Mouse (Mus musculus) liver, embryonic 13.5 days (tissue): ENCODE data around the gene Gdpd3. TPM values are rescaled to one million over a fixed set of nuclear protein-coding genes. Genes with fewer than 3 reads are reported as not detected.

Experiments used
- ATAC-seq: fragments of 200-750 bp; cut with Nextera tagmentation; 2 replicates; pipeline ENCODE4 v1.8.0; 2017; ENCODE audit warnings: low read depth, mild to moderate bottlenecking, moderate number of reproducible peaks, moderate library complexity
- DNase-seq: peaks from one replicate; pipeline ENCODE4 v3.0.0; 2022
- H3K27ac ChIP-seq: fragments of 300-500 bp; sonication (generic); 2 replicates; pipeline ENCODE4 v1.5.1; 2015; ENCODE audit warnings: moderate library complexity, mild to moderate bottlenecking, inconsistent platforms
- H3K27me3 ChIP-seq: fragments of 300-500 bp; sonication (generic); 2 replicates; pipeline ENCODE4 v1.6.1; 2015; ENCODE audit warnings: mild to moderate bottlenecking, inconsistent platforms
- H3K36me3 ChIP-seq: fragments of 300-500 bp; sonication (generic); 2 replicates; pipeline ENCODE4 v1.6.1; 2015; ENCODE audit warnings: mild to moderate bottlenecking, inconsistent platforms
- H3K4me1 ChIP-seq: fragments of 300-500 bp; sonication (generic); replicated peaks from 2 replicates; pipeline ENCODE4 v1.6.1; 2015; ENCODE audit warnings: inconsistent platforms
- H3K4me2 ChIP-seq: fragments of 300-500 bp; sonication (generic); 2 replicates; pipeline ENCODE4 v1.6.1; 2015; ENCODE audit warnings: inconsistent platforms, mild to moderate bottlenecking, moderate library complexity
- H3K4me3 ChIP-seq: fragments of 300-500 bp; sonication (generic); replicated peaks from 2 replicates; pipeline ENCODE4 v1.5.1; 2015; ENCODE audit warnings: mild to moderate bottlenecking, inconsistent platforms
- H3K9ac ChIP-seq: fragments of 300-500 bp; sonication (generic); 2 replicates; pipeline ENCODE4 v1.6.1; 2015; ENCODE audit warnings: mild to moderate bottlenecking, inconsistent platforms
- H3K9me3 ChIP-seq: fragments of 300-500 bp; sonication (generic); replicated peaks from 2 replicates; pipeline ENCODE4 v1.6.1; 2016; ENCODE audit warnings: inconsistent platforms
- WGBS: fragments of 180-500 bp; shearing (Covaris S2); methylation state at CpG from one replicate; pipeline ENCODE4 v1.1.7; 2015; ENCODE audit not compliant: insufficient replicate concordance; 5-methylcytosine and 5-hydroxymethylcytosine counted together
- polyA plus RNA-seq: library from polyadenylated mRNA; unstranded; fragments of >200 nt; fragmentation: Nextera tagmentation; extraction: Ambion mirVana; gene quantifications from 2 replicates; pipeline ENCODE4 v1.2.1, GENCODE M21; 2015

Gdpd3 gene
- polyA plus RNA-seq, 1 experiment from 2014 or later, result 0.37 TPM

GRCm38 (mm10) chr7:126791851-126792720 lies 26.0 kb downstream of the Gdpd3 start, which contains the start of gene Ppp4c:
Ppp4c (minus strand) TSS chr7:126792496.
- no peaks in the 10 kb centered on the region for H3K9me3 ChIP-seq
- ATAC-seq, result peak; percentile 89
- DNase-seq, result peak; percentile 92
- H3K27me3 ChIP-seq, result no peaks in the 10 kb centered on the region
- H3K4me1 ChIP-seq, result peaks cover 65% of the 10 kb centered on the region
- peak within 1 kb of the TSS; percentile 93 for H3K27ac ChIP-seq
- H3K4me2 ChIP-seq, result peak within 1 kb of the TSS; percentile 88
- H3K9ac ChIP-seq, result peak within 1 kb of the TSS; percentile 99
- WGBS, result under 1% methylated on average over 82 of the region's 83 CpGs
- peaks cover 65% of the 10 kb centered on the region for H3K36me3 ChIP-seq
- H3K4me3 ChIP-seq, result peak within 1 kb of the TSS; percentile 94

DNA sequence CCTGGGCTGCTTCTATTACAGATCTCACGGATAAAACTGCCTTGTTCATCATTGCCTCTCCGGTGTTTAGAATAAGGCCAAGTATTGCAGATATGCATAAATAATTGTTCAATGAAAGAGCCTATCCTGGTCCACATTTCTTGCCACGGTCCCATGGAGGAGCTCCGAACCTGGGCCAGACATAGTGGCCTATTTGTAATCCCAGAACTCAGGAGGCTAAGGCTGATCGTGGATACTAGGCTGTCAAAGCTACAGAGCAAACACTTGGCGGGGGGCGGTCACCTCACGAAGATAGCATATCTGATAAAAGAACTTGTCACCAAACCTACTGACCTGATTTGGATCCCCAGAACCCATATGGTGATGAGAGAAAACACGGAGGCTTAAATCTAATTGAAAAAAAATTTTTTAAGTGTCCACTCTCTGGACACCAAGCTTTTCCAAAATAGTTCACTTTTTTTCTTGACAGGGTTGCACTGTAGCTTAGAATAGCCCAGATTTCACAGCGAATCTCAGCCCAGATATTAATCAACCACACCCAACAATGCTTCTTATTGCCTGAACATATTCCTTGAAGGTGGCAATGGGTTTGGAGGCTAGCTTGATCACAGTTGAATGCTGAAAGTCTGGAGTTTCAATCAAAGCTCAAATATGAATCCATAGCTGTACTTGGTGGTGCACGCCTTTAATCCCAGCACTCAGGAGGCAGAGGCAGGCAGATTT lies 26.7 kb downstream of the Gdpd3 start:
- H3K27me3 ChIP-seq, result no peaks in the 10 kb centered on the region
- H3K36me3 ChIP-seq, result peaks cover 63% of the 10 kb centered on the region
- 18% methylated on average over 11 of the region's 11 CpGs for WGBS

DNA sequence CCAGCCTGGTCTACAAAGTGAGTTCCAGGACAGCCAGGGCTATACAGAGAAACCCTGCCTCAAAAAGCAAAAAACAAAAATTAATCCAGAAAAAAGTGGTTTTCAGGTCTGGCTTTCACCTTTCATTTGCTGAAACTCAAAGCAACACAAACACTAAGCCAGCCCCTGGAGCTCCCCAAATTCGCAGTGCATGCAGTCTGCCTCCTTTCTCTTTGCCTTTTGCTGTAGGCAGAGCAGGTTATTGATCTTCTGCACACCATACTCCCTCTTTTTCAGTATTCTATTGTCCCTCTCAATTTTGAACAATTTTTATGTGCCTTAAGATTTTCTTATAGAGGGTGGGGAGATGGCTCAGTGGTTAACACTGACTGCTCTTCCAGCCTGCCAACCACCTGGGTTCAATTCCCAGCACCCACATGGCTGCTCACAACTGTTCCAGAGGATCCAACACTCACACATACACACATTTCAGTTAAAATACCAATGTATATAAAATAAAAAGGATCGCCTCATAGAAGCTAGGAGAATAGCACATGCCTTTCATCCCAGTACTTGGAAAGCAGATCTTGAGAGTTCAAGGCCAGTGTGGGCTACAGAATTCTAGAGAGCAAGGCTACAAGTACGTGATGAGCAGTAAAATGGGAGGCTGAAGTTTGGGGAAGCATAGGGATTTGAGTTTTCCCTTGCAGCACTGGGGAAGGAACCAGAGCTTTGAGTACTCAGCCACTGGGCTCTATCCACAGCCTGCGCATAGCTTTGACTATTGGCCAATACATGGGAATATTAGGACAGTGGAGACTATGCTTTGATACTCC lies 27.5 kb downstream of the Gdpd3 start:
- Histone ChIP-seq H3K9me3 (no peaks in the 10 kb centered on the region), H3K4me1 (peaks cover 80% of the 10 kb centered on the region), H3K4me2 (peak overlapping the region; percentile 88), H3K4me3 (no peak overlapping the region), H3K9ac (0 out of 2 replicates have a peak overlapping the region, but pooled peaks have one; percentile 99), H3K36me3 (peaks cover 55% of the 10 kb centered on the region), H3K27me3 (no peaks in the 10 kb centered on the region), H3K27ac (peak overlapping the region; percentile 93)
- no peak for DNase-seq
- ATAC-seq, result no peak
- 70% methylated on average over 4 of the region's 4 CpGs for WGBS

More for the DNA sequence above, 26.7 kb downstream of the Gdpd3 start:
- H3K4me2 ChIP-seq, result peak overlapping the region; percentile 88
- DNase-seq (no peak), ATAC-seq (peak; percentile 11; the same call in 1 of the 2 replicates)
- peak overlapping the region; percentile 99 for H3K9ac ChIP-seq
- no peaks in the 10 kb centered on the region for H3K9me3 ChIP-seq
- H3K4me1 ChIP-seq, result peaks cover 73% of the 10 kb centered on the region
- peak overlapping the region; percentile 93 for H3K27ac ChIP-seq
- peak overlapping the region; percentile 94 for H3K4me3 ChIP-seq

DNA sequence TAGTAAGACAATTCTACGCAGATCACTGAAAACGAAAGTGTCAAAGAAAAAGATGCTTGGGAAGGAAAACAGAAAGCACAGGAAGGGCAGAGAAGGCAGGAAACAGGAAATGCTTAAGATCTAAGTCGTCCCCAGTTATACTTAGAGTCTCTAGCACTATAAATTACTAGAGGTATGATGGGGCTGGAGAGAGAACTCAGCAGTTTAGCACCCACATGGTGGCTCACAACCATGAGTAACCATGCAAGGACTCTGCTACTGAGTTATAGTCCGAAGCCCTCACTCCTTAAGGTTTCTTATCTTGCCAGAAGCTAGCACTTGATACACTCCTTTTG lies 28.1 kb downstream of the Gdpd3 start:
- peaks cover 49% of the 10 kb centered on the region for H3K36me3 ChIP-seq
- no peak for ATAC-seq
- no peak overlapping the region for H3K4me2 ChIP-seq
- no peak for DNase-seq
- no peak overlapping the region for H3K27ac ChIP-seq
- H3K9me3 ChIP-seq, result no peaks in the 10 kb centered on the region
- no peak overlapping the region for H3K4me3 ChIP-seq
- H3K4me1 ChIP-seq, result peaks cover 80% of the 10 kb centered on the region
- H3K9ac ChIP-seq, result no peak overlapping the region
- WGBS, result 47% methylated on average over 4 of the region's 4 CpGs
- H3K27me3 ChIP-seq, result no peaks in the 10 kb centered on the region

DNA sequence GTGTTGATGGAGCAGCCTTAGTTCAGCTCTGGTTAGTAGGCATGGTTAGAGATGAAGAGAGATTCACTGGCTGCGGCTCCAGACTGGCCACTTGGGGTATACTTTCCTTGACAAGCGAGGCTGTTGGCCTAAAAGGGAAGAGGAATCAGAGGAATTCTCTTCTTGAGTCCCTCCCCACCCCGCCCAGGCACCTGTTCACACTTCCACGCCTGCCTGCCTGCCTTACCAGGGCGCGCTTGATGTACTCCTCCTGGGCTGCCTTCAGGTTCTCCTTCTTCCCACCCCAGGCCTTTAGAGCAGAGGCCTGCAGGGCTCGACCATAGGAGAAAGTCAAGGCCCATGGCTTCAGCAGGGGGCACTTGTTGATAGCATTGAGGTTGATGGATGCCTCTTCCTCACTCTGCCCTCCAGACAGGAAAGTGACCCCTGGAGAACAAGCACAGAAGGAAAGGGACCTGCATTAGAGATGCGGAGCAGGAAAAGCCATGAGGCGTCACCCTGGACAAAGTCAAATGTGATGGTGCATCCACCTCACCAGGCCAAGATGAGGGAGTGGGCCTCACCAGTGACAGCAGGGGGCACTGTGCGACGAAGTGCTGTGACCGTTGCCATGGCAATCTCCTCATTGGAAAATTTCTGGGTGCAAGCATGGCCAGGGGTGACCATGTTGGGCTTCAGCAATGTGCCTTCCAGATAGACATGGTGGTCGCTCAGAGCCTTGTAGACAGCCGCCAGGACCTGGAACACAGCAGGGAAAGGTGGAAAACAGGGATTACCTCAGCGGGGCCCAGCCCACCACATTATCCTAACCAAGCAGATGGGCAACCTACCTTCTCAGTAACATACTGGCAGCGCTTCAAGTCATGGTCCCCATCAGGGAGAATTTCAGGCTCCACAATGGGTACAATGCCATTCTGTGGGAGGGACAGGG lies 29.5 kb downstream of the Gdpd3 start:
- Histone ChIP-seq H3K9me3 (no peaks in the 10 kb centered on the region), H3K4me2 (no peak overlapping the region), H3K27ac (peak overlapping the region; percentile 92; the same call in 1 of the 2 replicates)

GRCm38 (mm10) chr7:126796350-126796932 lies 30.3 kb downstream of the Gdpd3 start:
- peaks cover 80% of the 10 kb centered on the region for H3K4me1 ChIP-seq
- H3K9ac ChIP-seq, result peak overlapping the region; percentile 79
- H3K27ac ChIP-seq, result peak overlapping the region; percentile 92

More for the DNA sequence above, 29.5 kb downstream of the Gdpd3 start:
- DNase-seq (no peak), ATAC-seq (no peak)
- 77% methylated on average over 16 of the region's 16 CpGs for WGBS
- H3K4me3 ChIP-seq, result no peak overlapping the region
- H3K4me1 ChIP-seq, result peaks cover 81% of the 10 kb centered on the region
- H3K27me3 ChIP-seq, result no peaks in the 10 kb centered on the region
- H3K9ac ChIP-seq, result no peak overlapping the region
- H3K36me3 ChIP-seq, result peaks cover 35% of the 10 kb centered on the region

GRCm38 (mm10) chr7:126797411-126798126 lies 31.4 kb downstream of the Gdpd3 start, which contains the start of gene Fam57b:
Fam57b (plus strand) TSS chr7:126797668.
- peak within 1 kb of the TSS; percentile 79 for H3K9ac ChIP-seq
- 8% methylated on average over 21 of the region's 21 CpGs for WGBS
- H3K4me2 ChIP-seq, result peak within 1 kb of the TSS; percentile 95
- peaks cover 34% of the 10 kb centered on the region for H3K36me3 ChIP-seq
- peaks cover 81% of the 10 kb centered on the region for H3K4me1 ChIP-seq
- peak within 1 kb of the TSS; percentile 78 for H3K4me3 ChIP-seq
- no peaks in the 10 kb centered on the region for H3K27me3 ChIP-seq
- ATAC-seq (peak; percentile 2; the same call in 1 of the 2 replicates), DNase-seq (peak; percentile 47)
- H3K27ac ChIP-seq, result peak within 1 kb of the TSS; percentile 92
- no peaks in the 10 kb centered on the region for H3K9me3 ChIP-seq

More at GRCm38 (mm10) chr7:126796350-126796932, 30.3 kb downstream of the Gdpd3 start:
- H3K9me3 ChIP-seq, result no peaks in the 10 kb centered on the region
- ATAC-seq, result no peak
- H3K4me3 ChIP-seq, result 0 out of 2 replicates have a peak overlapping the region, but pooled peaks have one; percentile 78
- H3K36me3 ChIP-seq, result peaks cover 34% of the 10 kb centered on the region
- DNase-seq, result no peak
- peak overlapping the region; percentile 95 for H3K4me2 ChIP-seq
- no peaks in the 10 kb centered on the region for H3K27me3 ChIP-seq
- WGBS, result 77% methylated on average over 8 of the region's 8 CpGs

DNA sequence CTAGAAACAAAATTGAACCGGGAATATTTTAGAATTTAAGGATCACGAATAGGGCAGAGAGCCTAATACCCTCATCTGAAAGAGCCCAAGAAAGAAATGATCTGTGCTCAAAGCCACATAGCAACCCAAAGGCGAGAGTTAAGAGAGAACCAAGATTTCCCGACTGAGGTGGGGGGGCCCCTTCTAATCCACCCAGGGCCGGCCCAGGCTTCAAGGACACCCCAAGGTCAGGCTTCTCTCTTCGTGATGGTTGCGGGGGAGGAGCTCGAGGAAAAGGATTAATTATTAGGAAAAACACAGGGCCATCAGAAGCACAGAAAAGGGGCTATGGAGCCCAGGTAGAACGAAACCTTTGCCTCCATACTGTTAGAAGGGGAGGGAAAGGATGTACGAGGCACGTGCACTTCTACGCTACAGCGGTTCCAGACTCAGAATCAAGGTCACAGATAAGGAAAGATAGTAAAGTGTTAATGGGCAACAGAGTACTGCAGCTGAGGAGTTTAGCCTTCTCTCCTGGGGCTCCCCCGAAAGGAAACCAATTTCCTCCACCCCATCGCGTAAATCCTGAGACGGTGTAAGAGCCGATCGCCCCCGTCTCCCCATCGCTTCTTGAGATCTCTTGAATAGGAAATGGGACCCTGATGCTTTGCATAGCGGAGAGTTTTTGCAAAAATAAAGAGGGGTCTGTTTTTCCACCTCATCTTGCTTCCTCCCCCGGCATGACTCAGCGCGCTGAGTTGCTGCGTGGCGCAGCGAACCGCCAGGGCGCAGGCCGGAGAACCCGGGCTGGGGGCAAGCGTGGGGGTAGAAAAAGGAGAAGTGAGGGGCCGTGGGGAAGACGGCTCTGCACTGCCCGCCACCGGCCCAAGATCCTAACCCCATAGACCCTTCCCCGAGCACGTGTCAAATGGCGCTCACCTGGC lies 32.3 kb downstream of the Gdpd3 start:
- Histone ChIP-seq H3K9ac (peak overlapping the region; percentile 79), H3K27me3 (no peaks in the 10 kb centered on the region), H3K4me3 (peak overlapping the region; percentile 78), H3K9me3 (no peaks in the 10 kb centered on the region), H3K4me1 (peaks cover 81% of the 10 kb centered on the region), H3K4me2 (peak overlapping the region; percentile 95), H3K27ac (peak overlapping the region; percentile 92), H3K36me3 (peaks cover 34% of the 10 kb centered on the region)
- WGBS, result under 1% methylated on average over 40 of the region's 40 CpGs
- peak; percentile 46 for DNase-seq
- peak; percentile 32 for ATAC-seq
